In the genomic region with DNA sequence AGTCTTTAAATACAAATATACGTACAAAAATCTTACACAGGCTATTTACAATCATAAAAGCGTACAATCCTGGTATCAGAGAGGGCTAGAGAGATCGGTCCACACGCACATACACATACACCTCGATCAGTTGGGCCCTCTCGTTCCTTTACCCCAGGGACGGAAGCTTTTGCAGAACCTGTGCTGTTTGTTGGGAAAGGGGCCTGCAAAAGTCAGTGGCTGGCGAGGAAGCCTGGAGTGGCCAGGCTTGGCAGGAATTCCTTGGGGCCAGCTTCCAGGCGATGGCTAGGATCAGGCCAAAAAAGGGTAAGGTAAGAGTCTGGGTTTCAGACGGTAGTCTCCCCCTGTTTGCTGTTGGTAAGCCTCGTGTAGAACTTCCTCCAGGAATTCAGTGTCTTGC, we compare ENCODE assay signal across 8 mouse cellular contexts. TPM values are rescaled to one million over a fixed set of nuclear protein-coding genes. Genes with fewer than 3 reads are reported as not detected.
A peak's percentile ranks its signal among the peaks of the same experiment; 100 is the strongest.
DNase-seq lines count a peak whose midpoint lies in the region; ATAC-seq and TF ChIP-seq lines count a peak whose summit lies in the region.

No protein-coding gene starts in this region.

- ATAC-seq in lung, postnatal 0 days, result no peak
- no peak for ATAC-seq in limb, embryonic 14.5 days (ENCODE audit: low FRiP score, low read depth)
- ATAC-seq in stomach, embryonic 15.5 days (ENCODE audit: insufficient read depth, low FRiP score, low read depth), result no peak

- no peak for TF ChIP-seq EP300 in lung, postnatal 0 days (IDR thresholded peaks at IDR 0.05)

- no peak overlapping the region for H3K27ac ChIP-seq in lung, postnatal 0 days (ENCODE audit: low read length)
- no peak overlapping the region for H3K27ac ChIP-seq in limb, embryonic 14.5 days (replicated peaks; ENCODE audit: low read depth, low read length)
- no peak overlapping the region for H3K27ac ChIP-seq in stomach, embryonic 15.5 days

- H3K9me3 ChIP-seq in lung, postnatal 0 days (ENCODE audit: low read length), result no peaks in the 10 kb centered on the region
- H3K9me3 ChIP-seq in limb, embryonic 14.5 days (ENCODE audit: control insufficient read depth, low read length), result no peaks in the 10 kb centered on the region
- H3K9me3 ChIP-seq in stomach, embryonic 15.5 days, result no peaks in the 10 kb centered on the region

- TF ChIP-seq POLR2A in limb, embryonic 14.5 days (IDR thresholded peaks at IDR 0.05; ENCODE audit: borderline replicate concordance, extremely low read depth, insufficient read depth, insufficient read length), result no peak

- peak overlapping the region; percentile 93 for H3K4me3 ChIP-seq in lung, postnatal 0 days (ENCODE audit: low read depth, low read length)
- peak overlapping the region; percentile 86 for H3K4me3 ChIP-seq in limb, embryonic 14.5 days (replicated peaks; ENCODE audit: low read length)
- peak overlapping the region; percentile 90 for H3K4me3 ChIP-seq in stomach, embryonic 15.5 days (replicated peaks)

- H3K36me3 ChIP-seq in lung, postnatal 0 days (ENCODE audit: insufficient read depth, low read length), result no peaks in the 10 kb centered on the region
- no peaks in the 10 kb centered on the region for H3K36me3 ChIP-seq in limb, embryonic 14.5 days (ENCODE audit: control insufficient read depth, insufficient read depth, low read length)
- H3K36me3 ChIP-seq in stomach, embryonic 15.5 days, result no peaks in the 10 kb centered on the region

- H3K27me3 ChIP-seq in lung, postnatal 0 days (replicated peaks; ENCODE audit: insufficient read depth, low read length), result no peaks in the 10 kb centered on the region
- no peaks in the 10 kb centered on the region for H3K27me3 ChIP-seq in limb, embryonic 14.5 days (ENCODE audit: control insufficient read depth, insufficient read depth, low read length)
- H3K27me3 ChIP-seq in stomach, embryonic 15.5 days (replicated peaks), result no peaks in the 10 kb centered on the region

- 0 out of 2 replicates have a peak, but pooled peaks cover 8% of the 10 kb centered on the region for H3K4me1 ChIP-seq in lung, postnatal 0 days (ENCODE audit: insufficient read depth, low read depth, low read length)
- peaks cover 22% of the 10 kb centered on the region for H3K4me1 ChIP-seq in limb, embryonic 14.5 days (ENCODE audit: control insufficient read depth, insufficient read depth, low read length)
- peaks cover 8% of the 10 kb centered on the region for H3K4me1 ChIP-seq in stomach, embryonic 15.5 days

- WGBS in lung, postnatal 0 days, result 35% methylated on average over 11 of the region's 11 CpGs
- WGBS in limb, embryonic 14.5 days, result 24% methylated on average over 11 of the region's 11 CpGs
- 35% methylated on average over 11 of the region's 11 CpGs for WGBS in stomach, embryonic 15.5 days

- DNase-seq in cerebellum, postnatal 14 days, result peak; percentile 21 to 22
- no peak for DNase-seq in cerebellum, postnatal 4 days (ENCODE audit: low spot score in 2 of 2)
- no peak for DNase-seq in lung, postnatal 0 days (ENCODE audit: low spot score)
- DNase-seq in lung, postnatal 36 days, result no peak
- no peak for DNase-seq in limb, embryonic 14.5 days (ENCODE audit: low spot score)
- no peak for DNase-seq in right cerebral cortex, postnatal 36 days (ENCODE audit: low spot score in 2 of 2)
- no peak for DNase-seq in thymus, postnatal 4 days

- H3K9ac ChIP-seq in lung, postnatal 0 days (replicated peaks; ENCODE audit: low read depth), result no peak overlapping the region
- H3K9ac ChIP-seq in limb, embryonic 14.5 days (ENCODE audit: low read depth, low read length, severe bottlenecking), result peak overlapping the region; percentile 94
- H3K9ac ChIP-seq in stomach, embryonic 15.5 days, result 0 out of 2 replicates have a peak overlapping the region, but pooled peaks have one; percentile 17

- peak overlapping the region; percentile 94 for H3K4me2 ChIP-seq in lung, postnatal 0 days (replicated peaks; ENCODE audit: low read depth, low read length)
- H3K4me2 ChIP-seq in limb, embryonic 14.5 days (replicated peaks; ENCODE audit: low read depth, low read length, severe bottlenecking), result peak overlapping the region; percentile 96
- H3K4me2 ChIP-seq in stomach, embryonic 15.5 days, result peak overlapping the region; percentile 80

- no peak for TF ChIP-seq CTCF in lung, postnatal 0 days (IDR thresholded peaks at IDR 0.05)

RNA-seq across cellular contexts. Expression of a gene that starts 2.5 kb away (rescaled TPM):
- polyA plus RNA-seq in lung, postnatal 0 days (2015; fragmentation: Nextera tagmentation; extraction: Ambion mirVana), result 18.3 and 23.3 TPM in 2 replicates
- 39.5 and 52.9 TPM in 2 replicates for polyA plus RNA-seq in limb, embryonic 14.5 days (2012; rRNA removed)
- 24.5 and 31.1 TPM in 2 replicates for polyA plus RNA-seq in limb, embryonic 14.5 days (2014; fragmentation: Nextera tagmentation; extraction: Ambion mirVana)
- polyA plus RNA-seq in stomach, embryonic 15.5 days (2015; fragmentation: Nextera tagmentation; extraction: Ambion mirVana), result 24.7 and 24.9 TPM in 2 replicates

Comparison
In these comparisons a context has a peak if more than half of its experiments do, and no peak if none do; other contexts are left out.
1. DNase-seq: peak in cerebellum, postnatal 14 days (2 of 2); none in cerebellum, postnatal 4 days (0 of 2), lung, postnatal 0 days (single experiment), lung, postnatal 36 days (single experiment), limb, embryonic 14.5 days (single experiment), right cerebral cortex, postnatal 36 days (0 of 2) and thymus, postnatal 4 days (single experiment).
2. Peak in every context shown above with its lines, with median percentiles within 50 percentile points of each other: H3K4me2 ChIP-seq and H3K4me3 ChIP-seq.